13 mouse cellular contexts compared by ENCODE assay signal in genomic region chr13:101234550-101234949, GRCm38 (mm10).
DNase-seq lines count a peak whose midpoint lies in the region; ATAC-seq lines count a peak whose summit lies in the region.
"Had no signal": no experiment of that assay in that cellular context is flagged by ENCODE, and none has a peak within 500 bp of the region (broad histone marks: within the 10 kb centered on the region; RNA-seq: fewer than 3 reads in every experiment).

No protein-coding gene starts in this region.

- no peaks in the 10 kb centered on the region for H3K27me3 ChIP-seq in hindbrain, embryonic 12.5 days
- no peaks in the 10 kb centered on the region for H3K27me3 ChIP-seq in midbrain, embryonic 16.5 days (ENCODE audit: control insufficient read depth, insufficient read depth, low read depth, low read length)
- H3K27me3 ChIP-seq: heart, embryonic 12.5 days; limb, embryonic 15.5 days had no signal

- H3K27ac ChIP-seq in hindbrain, embryonic 12.5 days, result no peak overlapping the region
- no peak overlapping the region for H3K27ac ChIP-seq in midbrain, embryonic 16.5 days (ENCODE audit: low read length)

- no peaks in the 10 kb centered on the region for H3K36me3 ChIP-seq in hindbrain, embryonic 12.5 days
- no peaks in the 10 kb centered on the region for H3K36me3 ChIP-seq in midbrain, embryonic 16.5 days (ENCODE audit: control insufficient read depth, insufficient read depth, low read length)
- H3K36me3 ChIP-seq: heart, embryonic 12.5 days; limb, embryonic 15.5 days had no signal

- H3K9ac ChIP-seq in hindbrain, embryonic 12.5 days, result no peak overlapping the region
- H3K9ac ChIP-seq in midbrain, embryonic 16.5 days (ENCODE audit: low read depth, low read length), result no peak overlapping the region
- H3K9ac ChIP-seq: heart, embryonic 12.5 days; limb, embryonic 15.5 days had no signal

- no peak overlapping the region for H3K4me3 ChIP-seq in hindbrain, embryonic 12.5 days
- H3K4me3 ChIP-seq in midbrain, embryonic 16.5 days (ENCODE audit: low read depth, low read length), result no peak overlapping the region
- H3K4me3 ChIP-seq: heart, embryonic 12.5 days; limb, embryonic 15.5 days had no signal

- 0 out of 2 replicates have a peak, but pooled peaks have one; percentile 24 for ATAC-seq in hindbrain, embryonic 12.5 days (ENCODE audit: low FRiP score)
- peak; percentile 12; the same call in 1 of the 2 replicates for ATAC-seq in midbrain, embryonic 16.5 days
- ATAC-seq: lung, postnatal 0 days had no signal

- 65% methylated on average over 10 of the region's 10 CpGs for WGBS in hindbrain, embryonic 12.5 days
- WGBS in midbrain, embryonic 16.5 days, result 70% methylated on average over 10 of the region's 10 CpGs

- H3K4me2 ChIP-seq in hindbrain, embryonic 12.5 days (replicated peaks), result peak overlapping the region; percentile 33
- H3K4me2 ChIP-seq in midbrain, embryonic 16.5 days (ENCODE audit: low read length), result peak overlapping the region; percentile 41
- H3K4me2 ChIP-seq: heart, embryonic 12.5 days; limb, embryonic 15.5 days had no signal

- no peaks in the 10 kb centered on the region for H3K9me3 ChIP-seq in hindbrain, embryonic 12.5 days (replicated peaks)
- H3K9me3 ChIP-seq in midbrain, embryonic 16.5 days (replicated peaks; ENCODE audit: control insufficient read depth, low read length, poor library complexity, severe bottlenecking), result no peaks in the 10 kb centered on the region
- H3K9me3 ChIP-seq: heart, embryonic 12.5 days; limb, embryonic 15.5 days had no signal

- H3K4me1 ChIP-seq in hindbrain, embryonic 12.5 days, result peaks cover 33% of the 10 kb centered on the region
- H3K4me1 ChIP-seq in midbrain, embryonic 16.5 days (ENCODE audit: control insufficient read depth, insufficient read depth, low read length), result peaks cover 15% of the 10 kb centered on the region; the same call in 1 of the 2 replicates

- intact Hi-C loops in gastrocnemius, postnatal 14 days (cut with DNase I; ENCODE audit: low total_unique reads), result no loop called here

- DNase-seq in cerebellum, postnatal 14 days, result peak; percentile 53 to 54
- no peak for DNase-seq in cerebellum, adult 11-12 months
- peak; percentile 7 for DNase-seq in ES-CJ7 (ENCODE audit: low read depth, low spot score)
- no peak for DNase-seq in frontal cortex, adult 2 months (ENCODE audit: extremely low spot score in 1 of 2, low spot score in 1 of 2)
- no peak for DNase-seq in gastrocnemius, postnatal 14 days
- no peak for DNase-seq in heart, postnatal 4 days
- DNase-seq: B cell, adult 2 months; thymus, adult 18-20 months had no signal

Comparison
In these comparisons a context has a peak if more than half of its experiments do, and no peak if none do; other contexts are left out.
1. DNase-seq: peak in cerebellum, postnatal 14 days (2 of 2) and ES-CJ7 (single experiment); none in cerebellum, adult 11-12 months (single experiment), frontal cortex, adult 2 months (0 of 2), gastrocnemius, postnatal 14 days (single experiment) and heart, postnatal 4 days (single experiment).